Comparison of ENCODE assay signal across 38 mouse cellular contexts in the genomic region with DNA sequence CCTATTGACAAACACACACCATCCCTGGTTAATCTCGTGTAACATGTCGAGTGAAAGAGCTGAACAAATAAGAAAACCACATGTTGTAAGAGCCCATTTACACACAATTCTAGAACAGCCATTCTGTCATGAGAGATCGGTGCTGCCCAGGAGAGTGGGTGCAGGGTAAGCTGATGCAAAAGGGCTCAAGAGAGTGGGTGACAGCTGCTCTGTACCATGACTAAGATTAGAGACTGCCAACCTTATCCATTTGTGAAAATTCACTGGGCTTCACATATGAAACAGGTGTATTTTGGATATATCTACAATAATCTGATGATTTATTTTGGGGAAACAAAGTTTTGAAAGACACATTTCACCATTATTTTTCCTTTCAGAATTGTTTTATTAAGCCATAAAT. TPM values are rescaled to one million over a fixed set of nuclear protein-coding genes. Genes with fewer than 3 reads are reported as not detected.
"Had no signal": no experiment of that assay in that cellular context is flagged by ENCODE, and none has a peak within 500 bp of the region (broad histone marks: within the 10 kb centered on the region; RNA-seq: fewer than 3 reads in every experiment).

No protein-coding gene starts in this region.

- H3K27me3 ChIP-seq: limb, embryonic 12.5 days; limb, embryonic 13.5 days; limb, embryonic 15.5 days; liver, embryonic 12.5 days; liver, embryonic 13.5 days; liver, embryonic 15.5 days; lung, embryonic 15.5 days; megakaryocyte, embryonic 14.5 days; midbrain, embryonic 12.5 days; midbrain, embryonic 13.5 days; midbrain, embryonic 15.5 days; neural tube, embryonic 12.5 days had no signal

- H3K4me2 ChIP-seq: limb, embryonic 12.5 days; limb, embryonic 13.5 days; limb, embryonic 15.5 days; liver, embryonic 11.5 days; liver, embryonic 12.5 days; liver, embryonic 13.5 days; liver, embryonic 15.5 days; lung, embryonic 14.5 days; lung, embryonic 15.5 days; midbrain, embryonic 11.5 days; midbrain, embryonic 12.5 days; midbrain, embryonic 13.5 days; midbrain, embryonic 15.5 days; neural tube, embryonic 12.5 days had no signal

- H3K36me3 ChIP-seq: limb, embryonic 10.5 days; limb, embryonic 12.5 days; limb, embryonic 13.5 days; limb, embryonic 15.5 days; liver, embryonic 12.5 days; liver, embryonic 13.5 days; liver, embryonic 15.5 days; lung, embryonic 15.5 days; midbrain, embryonic 10.5 days; midbrain, embryonic 12.5 days; midbrain, embryonic 13.5 days; midbrain, embryonic 15.5 days; neural tube, embryonic 12.5 days had no signal

- DNase-seq: left cerebral cortex, postnatal 4 days; liver; liver, embryonic 13.5 days; liver, postnatal 0 days; lung, adult 18-20 months; lung, adult 2 months; lung, embryonic 14.5 days; lung, postnatal 10 days; lung, postnatal 14 days; lung, postnatal 36 days; lung, postnatal 4 days; midbrain, embryonic 14.5 days had no signal

- H3K4me3 ChIP-seq: limb, embryonic 10.5 days; limb, embryonic 12.5 days; limb, embryonic 13.5 days; limb, embryonic 15.5 days; liver, embryonic 12.5 days; liver, embryonic 13.5 days; liver, embryonic 15.5 days; lung, embryonic 15.5 days; megakaryocyte, embryonic 14.5 days; midbrain, embryonic 10.5 days; midbrain, embryonic 12.5 days; midbrain, embryonic 13.5 days; midbrain, embryonic 15.5 days; neural tube, embryonic 12.5 days had no signal

RNA-seq across cellular contexts. Expression of a gene that starts 37.6 kb away (rescaled TPM):
- total RNA-seq: left cerebral cortex, postnatal 14 days; left cerebral cortex, postnatal 4 days; liver, adult 2 months; megakaryocyte progenitor cell, adult 5-6 weeks; megakaryocyte, adult 5-6 weeks; megakaryocyte-erythroid progenitor cell, adult 5-6 weeks; midbrain, postnatal 0 days; monocyte, adult 5-6 weeks had no signal
- polyA plus RNA-seq: limb, embryonic 10.5 days; limb, embryonic 11.5 days; liver, adult 2 months; liver, embryonic 11.5 days; liver, embryonic 14.5 days; liver, postnatal 0 days; macrophage; midbrain, embryonic 10.5 days; midbrain, embryonic 11.5 days; midbrain, embryonic 12.5 days; midbrain, embryonic 13.5 days; midbrain, embryonic 14.5 days; midbrain, embryonic 15.5 days; midbrain, embryonic 16.5 days; midbrain, postnatal 0 days had no signal
